ENCODE assay signal across 10 mouse cellular contexts in genomic region chr9:21450270-21450669, GRCm38 (mm10). TPM values are rescaled to one million over a fixed set of nuclear protein-coding genes. Genes with fewer than 3 reads are reported as not detected.
DNase-seq lines count a peak whose midpoint lies in the region; ATAC-seq and TF ChIP-seq lines count a peak whose summit lies in the region.
"Had no signal": no experiment of that assay in that cellular context is flagged by ENCODE, and none has a peak within 500 bp of the region (broad histone marks: within the 10 kb centered on the region; RNA-seq: fewer than 3 reads in every experiment).

No protein-coding gene starts in this region.

- peaks cover 3% of the 10 kb centered on the region for H3K36me3 ChIP-seq in midbrain, embryonic 10.5 days

- H3K27ac ChIP-seq in layer of hippocampus, adult 2 months = peak overlapping the region; percentile 9
- no peak overlapping the region for H3K27ac ChIP-seq in midbrain, embryonic 10.5 days (replicated peaks)

- peak; percentile 37 to 43 for DNase-seq in adrenal gland, postnatal 36 days
- no peak for DNase-seq in adrenal gland, adult 8-10 months
- DNase-seq in layer of hippocampus, adult 2 months (ENCODE audit: low spot score in 2 of 2) = no peak
- DNase-seq in layer of hippocampus, postnatal 36 days = no peak
- DNase-seq in lung, postnatal 4 days = peak; percentile 46 to 61
- no peak for DNase-seq in midbrain, embryonic 10.5 days (ENCODE audit: low spot score)
- DNase-seq: cerebellum, postnatal 36 days; gastrocnemius, postnatal 25 days had no signal

- H3K9me3 ChIP-seq in midbrain, embryonic 10.5 days (replicated peaks) = no peaks in the 10 kb centered on the region

- TF ChIP-seq CTCF in layer of hippocampus, adult 2 months (conservative IDR thresholded peaks at IDR 0.05) = no peak

- WGBS in midbrain, embryonic 10.5 days = 93% methylated on average over 3 of the region's 3 CpGs

- peak; percentile 68 for ATAC-seq in inflammation-experienced regulatory T-cells, adult 6 months
- ATAC-seq in monocyte, adult 5-6 weeks (replicated peaks; ENCODE audit: insufficient number of reproducible peaks, low FRiP score, low TSS enrichment, poor library complexity, severe bottlenecking) = no peak

- peaks cover 8% of the 10 kb centered on the region; the same call in 1 of the 2 replicates for H3K4me1 ChIP-seq in midbrain, embryonic 10.5 days

- H3K27me3 ChIP-seq in midbrain, embryonic 10.5 days (ENCODE audit: low read depth, poor library complexity, severe bottlenecking) = no peaks in the 10 kb centered on the region

- H3K4me3 ChIP-seq in layer of hippocampus, adult 2 months = no peak overlapping the region
- H3K4me3 ChIP-seq in midbrain, embryonic 10.5 days = no peak overlapping the region

RNA-seq across cellular contexts. Expression of gene Dnm2, which starts 25.6 kb away (rescaled TPM):
- total RNA-seq in adrenal gland, postnatal 36 days (2021) = 100 to 1,000 TPM in 1 of 2 experiments, 10 to 100 TPM in 1; 99.8 to 102 TPM
- total RNA-seq in adrenal gland, adult 8-10 months (2022) = 100 to 1,000 TPM; 106 to 132 (median 114) TPM
- total RNA-seq in layer of hippocampus, adult 2 months (2021) = 10 to 100 TPM; 58.0 to 69.6 TPM
- 10 to 100 TPM; 58.1 to 70.6 TPM for total RNA-seq in layer of hippocampus, postnatal 36 days (2021)
- 100 to 1,000 TPM in 1 of 3 experiments, 10 to 100 TPM in 2; 85.4 to 117 (median 97.6) TPM for polyA plus RNA-seq in inflammation-experienced regulatory T-cells, adult 6 months (2017; shearing (Covaris generic))
- polyA plus RNA-seq in midbrain, embryonic 10.5 days (2016; fragmentation: Nextera tagmentation; extraction: Ambion mirVana) = 70.4 and 75.0 TPM in 2 replicates
- total RNA-seq in monocyte, adult 5-6 weeks (2017) = 178 to 219 TPM (median 197 TPM) in 3 replicates

RNA-seq across cellular contexts. Expression of gene Qtrt1, which starts 38.6 kb away (rescaled TPM):
- total RNA-seq in adrenal gland, postnatal 36 days (2021) = 10 to 100 TPM; 13.6 to 17.7 TPM
- total RNA-seq in adrenal gland, adult 8-10 months (2022) = 10 to 100 TPM; 18.2 to 23.4 (median 19.0) TPM
- 10 to 100 TPM; 31.2 to 46.2 TPM for total RNA-seq in layer of hippocampus, adult 2 months (2021)
- total RNA-seq in layer of hippocampus, postnatal 36 days (2021) = 10 to 100 TPM; 36.6 to 44.2 TPM
- polyA plus RNA-seq in inflammation-experienced regulatory T-cells, adult 6 months (2017; shearing (Covaris generic)) = 10 to 100 TPM; 26.2 to 49.8 (median 39.8) TPM
- polyA plus RNA-seq in midbrain, embryonic 10.5 days (2016; fragmentation: Nextera tagmentation; extraction: Ambion mirVana) = 64.8 and 73.1 TPM in 2 replicates
- total RNA-seq in monocyte, adult 5-6 weeks (2017) = 7.2 to 12.8 TPM (median 7.3 TPM) in 3 replicates

RNA-seq across cellular contexts. Expression of gene Tmed1, which starts 59.8 kb away (rescaled TPM):
- total RNA-seq in adrenal gland, postnatal 36 days (2021) = 10 to 100 TPM; 30.3 to 39.1 TPM
- 10 to 100 TPM; 33.2 to 41.1 (median 37.1) TPM for total RNA-seq in adrenal gland, adult 8-10 months (2022)
- total RNA-seq in layer of hippocampus, adult 2 months (2021) = 10 to 100 TPM; 13.5 to 15.5 TPM
- total RNA-seq in layer of hippocampus, postnatal 36 days (2021) = 10 to 100 TPM; 10.6 to 11.4 TPM
- 1 to 10 TPM; 3.2 to 6.3 (median 5.8) TPM for polyA plus RNA-seq in inflammation-experienced regulatory T-cells, adult 6 months (2017; shearing (Covaris generic))
- polyA plus RNA-seq in midbrain, embryonic 10.5 days (2016; fragmentation: Nextera tagmentation; extraction: Ambion mirVana) = 106 and 116 TPM in 2 replicates
- total RNA-seq in monocyte, adult 5-6 weeks (2017) = 3.2 to 6.6 TPM (median 6.3 TPM) in 3 replicates

Comparison
In these comparisons a context has a peak if more than half of its experiments do, and no peak if none do; other contexts are left out.
1. DNase-seq: peak in adrenal gland, postnatal 36 days (2 of 2) and lung, postnatal 4 days (2 of 2); none in adrenal gland, adult 8-10 months (single experiment), layer of hippocampus, adult 2 months (0 of 2), layer of hippocampus, postnatal 36 days (0 of 2) and midbrain, embryonic 10.5 days (single experiment).